Mouse (Mus musculus) Patski (cell line): ENCODE results near the gene Sparcl1. TPM values are rescaled to one million over a fixed set of nuclear protein-coding genes. Genes with fewer than 3 reads are reported as not detected.

Source experiments
- ATAC-seq: fragments of 100-300 bp; one replicate; pipeline ENCODE4 v1.8.0; 2021
- CTCF ChIA-PET: fragments of 350-600 bp; sonication (Branson Sonifier 250); formaldehyde crosslinking; loops from one replicate; lab custom pipeline; 2022; ENCODE audit warnings: inconsistent platforms; lab: Charles Lee
- POLR2A ChIA-PET: fragments of 350-600 bp; sonication (Branson Sonifier 250); formaldehyde crosslinking; loops from one replicate; lab custom pipeline; 2022; ENCODE audit warnings: antibody characterized with exemption, inconsistent platforms; lab: Charles Lee
- DNase-seq: peaks from one replicate; pipeline ENCODE4 v3.0.0-alpha.2; 2011; ENCODE audit warnings: low read depth, low spot score
- H3K27me3 ChIP-seq: fragments of 371-371 bp; one replicate; pipeline ENCODE4 v1.5.1; 2021
- CTCF ChIP-seq: fragments of 100-300 bp; IDR thresholded peaks from one replicate; pipeline ENCODE4 v1.5.1; 2021
- in situ Hi-C: fragments of 300-500 bp; cut with MboI; formaldehyde crosslinking; loops from 3 replicates; pipeline ENCODE4 v1.11.1; 2018; ENCODE audit warnings: low pct_unique_long_range_greater_than_20kb, mixed read lengths
- polyA plus RNA-seq: library from polyadenylated mRNA; unstranded; gene quantifications from one replicate; pipeline ENCODE4 v1.2.3, GENCODE M21; 2021

The Sparcl1 gene
- polyA plus RNA-seq, 1 experiment from 2014 or later, result not detected

DNA sequence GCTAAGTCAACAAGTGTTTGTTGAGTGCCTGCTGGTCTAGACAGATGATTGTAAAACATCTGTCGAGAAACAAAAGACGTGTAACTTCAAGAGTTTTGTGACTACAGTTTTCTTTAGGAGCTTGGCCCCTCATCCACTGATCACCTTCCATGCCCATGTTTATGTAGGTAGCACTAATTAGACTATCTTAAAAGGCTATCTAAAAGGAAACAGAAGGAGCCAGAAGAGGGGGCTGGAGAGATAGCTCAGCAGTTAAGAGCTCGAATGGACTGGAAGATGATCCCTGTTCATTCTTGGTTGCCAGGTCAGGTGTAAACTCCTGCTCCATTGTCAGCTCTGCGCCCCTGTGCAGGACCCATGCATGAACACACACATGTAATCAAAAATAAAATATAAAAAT lies 65.4 kb downstream of the Sparcl1 start:
- no peak for TF ChIP-seq CTCF
- ChIA-PET CTCF (interaction anchor here (1.0 to 3.1 kb wide), 7 partner anchors 9 to 288 kb away, joined by 3 to 13 read pairs (median 4); partner anchors contain the start of gene Gm17660), POLR2A (no interaction called here)
- ATAC-seq (no peak), DNase-seq (no peak)
- in situ Hi-C loops, result loop anchor here (10.0 kb wide), 1 partner anchor 407 kb away; the partner anchor contains the start of gene Pkd2
- no peaks in the 10 kb centered on the region for H3K27me3 ChIP-seq

DNA sequence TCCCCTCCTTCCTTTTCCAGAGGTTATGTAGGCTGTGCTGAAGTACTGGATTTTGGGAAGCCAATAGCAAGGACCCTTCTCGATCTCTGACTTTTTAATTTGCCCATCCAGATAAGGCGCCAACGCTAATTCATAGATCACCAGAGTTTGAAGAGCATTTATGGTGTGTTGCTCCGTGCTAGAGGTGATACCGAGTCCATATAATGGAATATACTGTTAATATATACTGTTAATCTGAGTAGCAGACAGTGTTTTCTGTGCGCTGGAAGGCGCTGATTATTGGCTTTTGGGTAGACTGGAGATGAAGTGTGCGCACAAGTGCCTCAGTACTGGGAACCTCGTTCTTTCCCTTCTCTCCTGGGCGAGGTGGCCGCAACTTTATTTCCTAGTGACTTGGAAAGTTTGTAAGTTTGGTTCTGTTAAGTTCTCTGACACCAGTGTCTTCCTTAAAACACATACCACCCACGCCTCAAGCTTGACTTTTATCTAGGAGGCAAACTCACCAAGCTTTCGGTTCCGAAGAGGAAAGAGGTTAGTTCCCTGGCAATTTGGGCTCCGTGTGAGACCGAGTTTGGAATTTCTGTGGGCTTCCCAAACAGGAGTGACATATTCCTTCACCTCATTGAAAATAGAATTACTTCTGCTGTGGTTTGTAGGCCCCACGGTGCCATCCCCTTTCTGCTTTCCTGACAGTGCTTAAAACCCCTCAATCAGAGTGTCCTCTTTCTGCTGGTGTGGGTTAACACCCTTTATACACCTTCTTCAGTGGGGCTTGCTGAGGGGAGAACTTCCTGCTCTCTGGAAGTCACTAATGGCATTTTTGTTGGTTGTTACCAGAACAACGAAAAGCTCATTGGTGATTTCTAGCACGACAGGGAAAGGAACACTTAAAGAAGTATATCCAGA lies 66.1 kb downstream of the Sparcl1 start:
- ChIA-PET POLR2A (no interaction called here), CTCF (interaction anchor here (1.0 to 3.1 kb wide), 7 partner anchors 8 to 288 kb away, joined by 3 to 13 read pairs (median 4); partner anchors contain the start of gene Gm17660)
- H3K27me3 ChIP-seq, result no peaks in the 10 kb centered on the region
- ATAC-seq (peak; percentile 42), DNase-seq (no peak)
- in situ Hi-C loops, result loop anchor here (10.0 kb wide), 1 partner anchor 407 kb away; the partner anchor contains the start of gene Pkd2
- TF ChIP-seq CTCF, result no peak

DNA sequence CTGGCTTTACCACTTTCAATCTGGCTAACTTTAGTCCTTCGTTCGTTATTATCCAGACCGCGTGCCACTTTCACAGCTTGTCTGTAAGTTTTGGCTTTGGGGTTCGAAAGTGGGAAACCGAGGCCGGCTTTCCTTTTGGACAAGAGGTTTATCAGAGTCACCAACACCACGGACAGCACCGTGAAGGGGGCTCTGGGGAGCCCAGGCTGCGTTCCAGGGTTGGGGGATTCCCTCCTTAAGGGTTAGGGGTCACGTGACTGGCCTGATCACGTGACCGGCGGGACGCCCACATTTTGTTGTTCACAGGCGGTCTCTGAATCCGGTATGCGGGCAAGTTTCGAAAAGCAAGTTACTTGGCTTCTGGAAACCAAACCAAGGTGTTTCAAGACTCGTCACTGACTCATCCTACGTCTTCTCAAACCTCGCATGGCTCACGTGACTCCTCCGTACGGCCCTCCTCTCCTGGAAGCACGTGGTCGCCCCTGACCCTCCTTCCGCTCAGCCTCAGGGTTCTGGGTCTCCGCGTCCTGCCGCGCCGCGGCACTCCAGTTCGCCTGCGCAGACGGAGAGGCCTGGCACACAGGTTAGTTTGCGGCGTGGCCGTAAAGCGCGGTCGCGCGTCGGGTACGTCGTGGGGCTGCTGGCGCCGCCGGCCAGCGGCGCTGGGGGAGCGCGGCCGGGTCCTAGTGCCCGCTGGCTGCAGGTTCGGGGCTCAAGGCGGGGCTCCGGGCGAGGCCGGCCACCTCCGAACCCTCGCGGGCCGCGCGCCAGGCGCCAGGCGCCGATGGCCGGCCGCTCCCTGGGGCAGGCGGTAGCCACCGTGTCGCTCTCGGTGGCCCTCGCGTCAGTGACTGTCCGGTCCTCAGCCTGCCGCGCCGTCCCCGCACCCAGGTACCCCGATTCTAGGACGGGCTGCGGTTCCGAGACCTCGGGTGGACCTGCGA lies 67.0 kb downstream of the Sparcl1 start, which contains the start of gene Nudt9:
Nudt9 (plus strand) TSS at position 51 of the 944 bp plus-strand sequence.
- peak; percentile 95 for DNase-seq
- H3K27me3 ChIP-seq, result no peaks in the 10 kb centered on the region
- peak; percentile 95 for ATAC-seq
- in situ Hi-C loops, result loop anchor here (10.0 kb wide), 1 partner anchor 408 kb away; the partner anchor contains the start of gene Pkd2
- TF ChIP-seq CTCF, result no peak
- ChIA-PET CTCF (interaction anchor here (1.0 kb wide), 1 partner anchor 55 kb away, joined by 3 read pairs; no protein-coding TSS in a partner anchor), POLR2A (no interaction called here)

GRCm38 (mm10) chr5:104043704-104044103 lies 69.8 kb downstream of the Sparcl1 start:
- CTCF ChIA-PET, result interaction anchor here (1.1 to 4.0 kb wide), 5 partner anchors 11 to 49 kb away, joined by 3 to 32 read pairs (median 6); no protein-coding TSS in a partner anchor
- no peak for ATAC-seq

DNA sequence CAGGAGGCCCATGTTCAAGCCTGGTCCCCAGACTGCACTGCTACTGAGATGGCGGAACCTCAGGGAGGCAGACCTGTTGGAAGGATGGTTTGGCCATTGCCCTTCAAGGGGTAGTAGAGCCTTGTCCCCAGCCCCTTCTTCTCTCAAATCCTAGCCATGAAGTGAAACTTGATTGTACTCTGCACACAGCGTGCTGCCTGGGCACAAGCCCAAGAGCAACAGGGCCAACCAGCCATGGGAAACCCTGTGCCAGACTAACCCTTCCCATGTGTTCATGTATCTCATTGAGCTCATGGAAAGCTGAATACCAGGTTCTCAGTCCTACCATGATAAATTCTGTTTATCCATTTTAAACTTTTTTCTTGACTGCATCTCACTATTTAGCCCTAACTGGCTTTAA lies 70.6 kb downstream of the Sparcl1 start:
- no peaks in the 10 kb centered on the region for H3K27me3 ChIP-seq
- TF ChIP-seq CTCF, result no peak
- ATAC-seq (no peak), DNase-seq (no peak)
- CTCF ChIA-PET, result interaction anchor here (0.9 to 4.0 kb wide), 6 partner anchors 10 to 131 kb away, joined by 3 to 32 read pairs (median 4); no protein-coding TSS in a partner anchor
- POLR2A ChIA-PET, result interaction anchor here (1.7 kb wide), 1 partner anchor 44 kb away, joined by 5 read pairs; no protein-coding TSS in a partner anchor
- in situ Hi-C loops, result loop anchor here (5.0 to 10.0 kb wide), 2 partner anchors 36 to 412 kb away; partner anchors contain the start of gene Pkd2

More at GRCm38 (mm10) chr5:104043704-104044103, 69.8 kb downstream of the Sparcl1 start:
- in situ Hi-C loops, result loop anchor here (5.0 to 10.0 kb wide), 2 partner anchors 36 to 411 kb away; partner anchors contain the start of gene Pkd2
- no peaks in the 10 kb centered on the region for H3K27me3 ChIP-seq
- no peak for TF ChIP-seq CTCF
- DNase-seq, result no peak
- POLR2A ChIA-PET, result interaction anchor here (1.7 kb wide), 1 partner anchor 45 kb away, joined by 5 read pairs; no protein-coding TSS in a partner anchor

GRCm38 (mm10) chr5:104039154-104039932 lies 74.2 kb downstream of the Sparcl1 start:
- H3K27me3 ChIP-seq, result no peaks in the 10 kb centered on the region
- ChIA-PET CTCF (interaction anchor here (0.7 to 4.4 kb wide), 13 partner anchors 9 to 46 kb away, joined by 3 to 77 read pairs (median 4); partner anchors contain the start of gene Hsd17b11), POLR2A (no interaction called here)
- in situ Hi-C loops, result no loop called here
- peak; percentile 84 for TF ChIP-seq CTCF
- DNase-seq (no peak), ATAC-seq (peak; percentile 77)

DNA sequence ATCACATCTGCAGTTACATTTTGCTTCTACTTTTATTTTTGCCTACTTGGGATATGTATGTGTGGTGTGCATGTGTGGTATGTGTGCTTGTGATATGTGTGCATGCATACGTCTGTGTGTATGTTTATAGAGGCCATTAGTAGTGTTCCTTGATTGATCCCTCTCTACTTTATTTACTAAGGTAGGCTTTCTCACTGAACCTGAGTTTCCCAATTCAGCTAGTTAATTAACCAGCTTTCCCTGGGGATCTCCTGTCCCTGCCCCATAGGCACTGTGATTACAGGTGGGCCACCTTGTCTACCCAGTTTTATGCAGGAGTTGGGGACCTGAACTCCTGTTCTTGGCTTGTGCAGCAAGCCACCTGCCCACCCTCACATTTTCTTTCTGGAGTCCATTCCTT lies 76.8 kb downstream of the Sparcl1 start:
- in situ Hi-C loops, result no loop called here
- POLR2A ChIA-PET, result no interaction called here

GRCm38 (mm10) chr5:104035824-104036223 lies 77.7 kb downstream of the Sparcl1 start:
- ChIA-PET POLR2A (no interaction called here), CTCF (interaction anchor here (1.0 kb wide), 1 partner anchor 36 kb away, joined by 3 read pairs; no protein-coding TSS in a partner anchor)
- no peak for TF ChIP-seq CTCF
- no peaks in the 10 kb centered on the region for H3K27me3 ChIP-seq
- in situ Hi-C loops, result no loop called here
- no peak for ATAC-seq
- no peak for DNase-seq

More for the DNA sequence above, 76.8 kb downstream of the Sparcl1 start:
- TF ChIP-seq CTCF, result no peak
- no peaks in the 10 kb centered on the region for H3K27me3 ChIP-seq
- no peak for ATAC-seq
- CTCF ChIA-PET, result interaction anchor here (4.4 kb wide), 1 partner anchor 36 kb away, joined by 77 read pairs; no protein-coding TSS in a partner anchor
- DNase-seq, result no peak
